Mouse (Mus musculus): ENCODE measurements at regions not wholly inside any gene's neighbourhood (a gene's known extent, or its start where the extent isn't known, plus 50 kb on each side); places are given as distances from the start of the nearest gene placed in this dataset.

DNA sequence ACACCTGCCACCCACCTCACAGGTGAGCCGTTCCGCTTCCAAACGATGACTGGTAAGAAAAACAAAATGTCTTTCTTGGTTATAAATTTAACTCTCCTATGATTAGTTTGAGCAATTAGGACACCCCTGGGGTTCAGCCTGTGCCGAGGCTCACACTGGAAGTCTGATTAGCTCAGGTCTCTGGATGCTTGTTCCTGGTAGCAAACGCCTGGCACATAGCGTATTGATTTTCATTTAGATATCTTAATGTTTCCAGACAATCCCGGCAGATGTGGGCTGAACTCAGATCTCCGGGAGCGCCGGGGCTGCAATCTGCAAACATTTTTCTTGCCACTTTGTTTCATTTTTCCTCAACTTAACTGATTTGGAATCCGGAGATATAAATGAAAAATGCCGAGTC is 353.8 kb upstream of the Zfp507 start:
- Histone ChIP-seq H3K79me3 (ENCODE audit: low read depth) (no peaks in the 10 kb centered on the region), H3K27me3 (ENCODE audit: control insufficient read depth, insufficient read depth, insufficient read length) (no peaks in the 10 kb centered on the region), H3ac (ENCODE audit: control insufficient read depth, insufficient read length, low read depth) (no peak overlapping the region), H3K4me3 (ENCODE audit: insufficient read depth, poor library complexity, severe bottlenecking) (no peak overlapping the region), H3K79me2 (ENCODE audit: control insufficient read depth, insufficient read depth) (no peaks in the 10 kb centered on the region), H3K36me3 (ENCODE audit: control insufficient read depth, insufficient read depth) (no peaks in the 10 kb centered on the region)
- no peak for TF ChIP-seq MAX (IDR thresholded peaks at IDR 0.05)
- no peak for TF ChIP-seq CEBPB (IDR thresholded peaks at IDR 0.05; ENCODE audit: low read depth)
- no peak for TF ChIP-seq FOSL1 (IDR thresholded peaks at IDR 0.05; ENCODE audit: insufficient read depth, low read length, poor library complexity, severe bottlenecking)
- no peak for TF ChIP-seq MYOG (IDR thresholded peaks at IDR 0.05; ENCODE audit: control insufficient read depth, extremely low read depth, insufficient read length)
- no peak for TF ChIP-seq CTCF (IDR thresholded peaks at IDR 0.05; ENCODE audit: control insufficient read depth, insufficient read depth, insufficient read length)
- TF ChIP-seq USF1 (IDR thresholded peaks at IDR 0.05; ENCODE audit: low read depth) = no peak
- TF ChIP-seq MYOD1 (IDR thresholded peaks at IDR 0.05; ENCODE audit: control insufficient read depth, insufficient read length, low read depth) = no peak

DNA sequence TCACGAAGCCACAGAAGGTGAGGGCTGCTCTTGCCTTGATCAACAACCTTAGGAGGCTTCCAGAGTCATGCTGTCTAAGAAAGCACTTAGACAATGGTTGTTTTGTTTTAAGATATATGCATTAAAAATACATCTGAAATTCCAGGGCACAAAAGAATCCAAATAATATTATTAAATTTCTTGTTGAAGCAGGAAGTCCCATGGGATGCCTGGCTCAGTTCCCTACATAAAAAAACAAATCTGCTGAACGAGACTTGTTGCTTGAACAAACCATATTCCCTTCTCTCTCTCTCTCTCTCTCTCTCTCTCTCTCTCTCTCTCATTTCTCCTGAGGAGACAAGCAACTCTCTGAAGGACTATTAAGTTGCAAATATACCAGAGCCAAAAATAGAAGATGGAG is 352.8 kb upstream of the Zfp507 start:
- H3K36me3 ChIP-seq (ENCODE audit: control insufficient read depth, insufficient read depth) = no peaks in the 10 kb centered on the region
- no peaks in the 10 kb centered on the region for H3K79me2 ChIP-seq (ENCODE audit: control insufficient read depth, insufficient read depth)
- no peak overlapping the region for H3ac ChIP-seq (ENCODE audit: control insufficient read depth, insufficient read length, low read depth)
- H3K79me3 ChIP-seq (ENCODE audit: low read depth) = no peaks in the 10 kb centered on the region
- H3K4me3 ChIP-seq (ENCODE audit: insufficient read depth, poor library complexity, severe bottlenecking) = no peak overlapping the region
- TF ChIP-seq CTCF (IDR thresholded peaks at IDR 0.05; ENCODE audit: control insufficient read depth, insufficient read depth, insufficient read length) (no peak), MYOG (IDR thresholded peaks at IDR 0.05; ENCODE audit: control insufficient read depth, extremely low read depth, insufficient read length) (no peak)
- no peaks in the 10 kb centered on the region for H3K27me3 ChIP-seq (ENCODE audit: control insufficient read depth, insufficient read depth, insufficient read length)

DNA sequence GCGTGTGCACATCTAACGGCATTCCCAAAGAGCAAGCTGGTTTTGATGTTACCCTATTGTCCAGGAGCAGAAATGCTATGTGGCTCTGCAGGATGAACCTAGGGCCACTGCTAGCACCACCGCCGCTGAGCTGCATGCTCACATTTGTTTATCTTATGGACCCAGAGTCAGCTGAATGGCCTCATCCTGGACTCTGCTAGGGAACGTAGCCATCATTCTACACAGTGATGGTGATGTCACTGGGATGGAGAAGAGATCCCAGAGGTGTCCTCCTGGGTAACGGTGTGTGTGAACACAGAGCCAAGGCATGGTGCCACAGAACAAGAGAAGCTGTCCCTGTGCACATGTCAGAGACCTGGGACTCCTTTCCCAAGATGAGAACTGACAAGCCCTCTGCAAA is 352.4 kb upstream of the Zfp507 start:
- Histone ChIP-seq H3K27me3 (ENCODE audit: control insufficient read depth, insufficient read depth, insufficient read length) (no peaks in the 10 kb centered on the region), H3K79me2 (ENCODE audit: control insufficient read depth, insufficient read depth) (no peaks in the 10 kb centered on the region), H3ac (ENCODE audit: control insufficient read depth, insufficient read length, low read depth) (no peak overlapping the region), H3K4me3 (ENCODE audit: insufficient read depth, poor library complexity, severe bottlenecking) (no peak overlapping the region), H3K79me3 (ENCODE audit: low read depth) (no peaks in the 10 kb centered on the region), H3K36me3 (ENCODE audit: control insufficient read depth, insufficient read depth) (no peaks in the 10 kb centered on the region)
- TF ChIP-seq MYOG (IDR thresholded peaks at IDR 0.05; ENCODE audit: control insufficient read depth, extremely low read depth, insufficient read length) (no peak), USF1 (IDR thresholded peaks at IDR 0.05; ENCODE audit: low read depth) (no peak), MAX (IDR thresholded peaks at IDR 0.05) (no peak), FOSL1 (IDR thresholded peaks at IDR 0.05; ENCODE audit: insufficient read depth, low read length, poor library complexity, severe bottlenecking) (no peak), MYOD1 (IDR thresholded peaks at IDR 0.05; ENCODE audit: control insufficient read depth, insufficient read length, low read depth) (no peak), CTCF (IDR thresholded peaks at IDR 0.05; ENCODE audit: control insufficient read depth, insufficient read depth, insufficient read length) (no peak), CEBPB (IDR thresholded peaks at IDR 0.05; ENCODE audit: low read depth) (no peak)

DNA sequence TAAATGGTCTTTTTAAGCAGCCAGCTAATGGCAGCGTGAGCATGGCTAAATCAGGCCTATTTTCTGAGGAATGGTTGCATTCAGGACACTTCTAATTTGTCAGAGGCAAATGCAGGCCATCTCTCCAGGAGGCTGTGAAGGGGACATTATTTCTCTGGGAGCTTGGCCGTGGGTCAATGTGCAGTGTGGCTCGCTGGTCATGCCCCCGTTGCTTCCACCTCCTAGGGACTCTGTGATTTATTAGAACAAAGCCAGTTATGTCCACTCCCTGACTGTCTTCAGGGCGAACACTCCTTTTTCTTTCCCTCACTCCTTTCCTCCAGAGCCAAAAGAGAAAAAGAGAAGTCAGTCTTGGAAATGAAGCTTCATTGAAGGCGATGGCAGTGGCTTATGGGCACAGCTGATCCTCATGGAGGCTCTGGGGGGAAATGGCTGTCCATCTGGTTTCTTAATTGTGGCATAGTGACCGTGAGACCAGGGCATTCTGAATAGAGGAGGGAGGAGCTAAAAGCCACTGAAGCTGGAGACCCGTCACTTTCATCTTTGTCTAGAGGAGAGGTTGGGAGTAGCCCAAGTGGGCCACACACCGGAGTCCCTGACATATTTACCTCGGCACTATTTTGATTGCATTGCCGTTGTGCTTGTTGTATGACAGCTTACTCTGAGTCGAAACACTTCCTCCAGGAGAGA is 348.2 kb upstream of the Zfp507 start:
- no peak for TF ChIP-seq MAX (IDR thresholded peaks at IDR 0.05)
- TF ChIP-seq USF1 (IDR thresholded peaks at IDR 0.05; ENCODE audit: low read depth) = no peak
- no peak for TF ChIP-seq MYOD1 (IDR thresholded peaks at IDR 0.05; ENCODE audit: control insufficient read depth, insufficient read length, low read depth)
- TF ChIP-seq FOSL1 (IDR thresholded peaks at IDR 0.05; ENCODE audit: insufficient read depth, low read length, poor library complexity, severe bottlenecking) = no peak
- no peak for TF ChIP-seq CTCF (IDR thresholded peaks at IDR 0.05; ENCODE audit: control insufficient read depth, insufficient read depth, insufficient read length)
- no peaks in the 10 kb centered on the region for H3K79me3 ChIP-seq (ENCODE audit: low read depth)
- no peaks in the 10 kb centered on the region for H3K36me3 ChIP-seq (ENCODE audit: control insufficient read depth, insufficient read depth)
- no peak overlapping the region for H3ac ChIP-seq (ENCODE audit: control insufficient read depth, insufficient read length, low read depth)
- no peaks in the 10 kb centered on the region for H3K79me2 ChIP-seq (ENCODE audit: control insufficient read depth, insufficient read depth)
- H3K4me3 ChIP-seq (ENCODE audit: insufficient read depth, poor library complexity, severe bottlenecking) = no peak overlapping the region
- no peaks in the 10 kb centered on the region for H3K27me3 ChIP-seq (ENCODE audit: control insufficient read depth, insufficient read depth, insufficient read length)

- TF ChIP-seq FOSL1 (IDR thresholded peaks at IDR 0.05; ENCODE audit: insufficient read depth, low read length, poor library complexity, severe bottlenecking) (no peak), MAX (IDR thresholded peaks at IDR 0.05) (no peak), CTCF (IDR thresholded peaks at IDR 0.05; ENCODE audit: control insufficient read depth, insufficient read depth, insufficient read length) (no peak), CEBPB (IDR thresholded peaks at IDR 0.05; ENCODE audit: low read depth) (no peak), MYOG (IDR thresholded peaks at IDR 0.05; ENCODE audit: control insufficient read depth, extremely low read depth, insufficient read length) (no peak)
- Histone ChIP-seq H3K79me3 (ENCODE audit: low read depth) (no peaks in the 10 kb centered on the region), H3K36me3 (ENCODE audit: control insufficient read depth, insufficient read depth) (no peaks in the 10 kb centered on the region), H3K27me3 (ENCODE audit: control insufficient read depth, insufficient read depth, insufficient read length) (no peaks in the 10 kb centered on the region), H3K79me2 (ENCODE audit: control insufficient read depth, insufficient read depth) (no peaks in the 10 kb centered on the region), H3ac (ENCODE audit: control insufficient read depth, insufficient read length, low read depth) (no peak overlapping the region), H3K4me3 (ENCODE audit: insufficient read depth, poor library complexity, severe bottlenecking) (no peak overlapping the region)
These were observed 333.8 kb upstream of the Zfp507 start for GRCm38 (mm10) chr7:36136571-36136970.

DNA sequence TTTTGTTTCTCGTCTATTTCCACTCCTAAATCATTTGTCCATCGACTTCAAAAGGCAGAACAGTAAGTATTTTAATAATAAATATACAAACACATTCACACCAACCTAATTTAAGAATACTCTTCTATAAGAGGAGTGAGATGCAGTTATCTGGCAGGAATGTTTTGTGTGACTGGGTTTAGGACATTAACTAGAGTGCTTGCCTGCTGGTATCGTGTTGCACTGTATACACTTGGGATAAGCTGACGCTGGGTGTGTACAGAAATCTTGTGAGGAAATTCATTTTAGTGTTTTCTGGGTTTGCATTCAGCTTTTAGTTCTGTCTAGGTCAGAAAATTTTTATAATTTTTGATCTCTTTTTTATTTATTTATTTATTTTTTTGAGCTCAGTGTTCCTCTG is 331.8 kb upstream of the Zfp507 start:
- Histone ChIP-seq H3K79me3 (ENCODE audit: low read depth) (no peaks in the 10 kb centered on the region), H3K4me3 (ENCODE audit: insufficient read depth, poor library complexity, severe bottlenecking) (no peak overlapping the region), H3K27me3 (ENCODE audit: control insufficient read depth, insufficient read depth, insufficient read length) (no peaks in the 10 kb centered on the region), H3K36me3 (ENCODE audit: control insufficient read depth, insufficient read depth) (no peaks in the 10 kb centered on the region), H3K79me2 (ENCODE audit: control insufficient read depth, insufficient read depth) (no peaks in the 10 kb centered on the region), H3ac (ENCODE audit: control insufficient read depth, insufficient read length, low read depth) (no peak overlapping the region)
- TF ChIP-seq USF1 (IDR thresholded peaks at IDR 0.05; ENCODE audit: low read depth) = no peak
- TF ChIP-seq MAX (IDR thresholded peaks at IDR 0.05) = no peak
- no peak for TF ChIP-seq MYOD1 (IDR thresholded peaks at IDR 0.05; ENCODE audit: control insufficient read depth, insufficient read length, low read depth)
- no peak for TF ChIP-seq CEBPB (IDR thresholded peaks at IDR 0.05; ENCODE audit: low read depth)
